Mouse (Mus musculus) CH12.LX (cell line): Measurements from ENCODE around the gene Top3a. TPM values are rescaled to one million over a fixed set of nuclear protein-coding genes. Genes with fewer than 3 reads are reported as not detected.

Experiments
- DNase-seq: peaks from one replicate; pipeline ENCODE4 v3.0.0-alpha.2; 2013; ENCODE audit errors: extremely low read depth
- H3K27ac ChIP-seq: 2 replicates; pipeline ENCODE4 v1.5.1; 2012; ENCODE audit warnings: low read depth, mild to moderate bottlenecking, control low read depth, moderate library complexity; ENCODE audit not compliant: insufficient read depth
- H3K27me3 ChIP-seq: replicated peaks from 2 replicates; pipeline ENCODE3; 2012; ENCODE audit warnings: inconsistent platforms
- H3K36me3 ChIP-seq, 2 experiments: replicated peaks in 1 of 2; 2 replicates each; pipeline versions ENCODE3 to v1.6.1; 2012; ENCODE audit warnings: inconsistent platforms in 1 of 2, low read length in 1 of 2, mild to moderate bottlenecking in 1 of 2, mixed read lengths in 1 of 2, moderate library complexity in 1 of 2; ENCODE audit not compliant: control insufficient read depth in 1 of 2, insufficient read depth in 1 of 2
- H3K4me1 ChIP-seq, 2 experiments: 2 replicates each; pipeline ENCODE4 v1.6.1; 2012; ENCODE audit warnings: inconsistent platforms in 1 of 2, moderate library complexity in 1 of 2; ENCODE audit not compliant: insufficient read depth in 2 of 2, control insufficient read depth in 1 of 2
- H3K4me2 ChIP-seq: 2 replicates; pipeline ENCODE4 v1.6.1; 2012; ENCODE audit warnings: low read depth, mild to moderate bottlenecking, control low read depth; ENCODE audit not compliant: poor library complexity, insufficient read depth, severe bottlenecking
- H3K4me3 ChIP-seq, 3 experiments: fragments of 150-350 bp in 1 of 3; sonication (generic) in 1 of 3; replicated peaks in 1 of 3; 2 replicates each; pipeline versions ENCODE3 to v1.5.1; 2011 to 2012; ENCODE audit warnings: low read depth in 2 of 3, low read length in 2 of 3, mild to moderate bottlenecking in 2 of 3, moderate library complexity in 2 of 3, control low read depth in 1 of 3, improper control_type of control experiment in 1 of 3, inconsistent platforms in 1 of 3, mixed read lengths in 1 of 3; ENCODE audit not compliant: poor library complexity in 1 of 3
- H3K79me2 ChIP-seq: replicated peaks from 2 replicates; pipeline ENCODE4 v1.6.1; 2012; ENCODE audit warnings: mild to moderate bottlenecking, moderate library complexity; ENCODE audit not compliant: control insufficient read depth, poor library complexity, insufficient read depth, severe bottlenecking; ENCODE audit errors: extremely low read depth
- H3K9ac ChIP-seq: 2 replicates; pipeline ENCODE4 v1.6.1; 2012; ENCODE audit warnings: low read depth, mild to moderate bottlenecking, control low read depth, moderate library complexity; ENCODE audit not compliant: insufficient read depth
- H3K9me3 ChIP-seq: replicated peaks from 2 replicates; pipeline ENCODE3; 2012; ENCODE audit warnings: low read length, inconsistent platforms, mixed read lengths
- CHD1 ChIP-seq: IDR thresholded peaks from 2 replicates; pipeline ENCODE4 v1.6.1; 2012; ENCODE audit warnings: low read depth, low read length, improper control_type of control experiment, inconsistent platforms
- E2F4 ChIP-seq: IDR thresholded peaks from 2 replicates; pipeline ENCODE4 v1.6.1; 2011; ENCODE audit warnings: low read depth, low read length, improper control_type of control experiment; ENCODE audit not compliant: insufficient replicate concordance
- EP300 ChIP-seq: IDR thresholded peaks from 2 replicates; pipeline ENCODE4 v1.6.1; 2011; ENCODE audit warnings: low read length, improper control_type of control experiment
- ETS1 ChIP-seq: conservative IDR thresholded peaks from 2 replicates; pipeline ENCODE4 v1.6.1; 2012; ENCODE audit warnings: low read depth, mild to moderate bottlenecking, inconsistent platforms, low read length, improper control_type of control experiment, moderate library complexity
- GABPA ChIP-seq: IDR thresholded peaks from 2 replicates; pipeline ENCODE4 v1.6.1; 2012; ENCODE audit warnings: low read depth, low read length, improper control_type of control experiment, inconsistent platforms; ENCODE audit not compliant: insufficient replicate concordance
- JUN ChIP-seq: IDR thresholded peaks from 2 replicates; pipeline ENCODE4 v1.6.1; 2011; ENCODE audit warnings: low read depth, mild to moderate bottlenecking, low read length, improper control_type of control experiment, moderate library complexity; ENCODE audit not compliant: insufficient read depth
- JUND ChIP-seq: conservative IDR thresholded peaks from 2 replicates; pipeline ENCODE4 v1.6.1; 2011; ENCODE audit warnings: low read depth, low read length, improper control_type of control experiment
- KAT2A ChIP-seq: IDR thresholded peaks from 2 replicates; pipeline ENCODE4 v1.6.1; 2012; ENCODE audit warnings: low read length, improper control_type of control experiment, inconsistent platforms; ENCODE audit not compliant: insufficient replicate concordance
- MAZ ChIP-seq: IDR thresholded peaks from 2 replicates; pipeline ENCODE4 v1.6.1; 2012; ENCODE audit warnings: low read depth, mild to moderate bottlenecking, inconsistent platforms, low read length, improper control_type of control experiment, moderate library complexity
- MYC ChIP-seq: IDR thresholded peaks from 2 replicates; pipeline ENCODE4 v1.6.1; 2011; ENCODE audit warnings: low read depth, mild to moderate bottlenecking, improper control_type of control experiment, low read length
- POLR2A ChIP-seq: IDR thresholded peaks from 2 replicates; pipeline ENCODE4 v1.6.1; 2011; ENCODE audit warnings: low read depth, mild to moderate bottlenecking, improper control_type of control experiment, low read length
- POLR2AphosphoS2 ChIP-seq: IDR thresholded peaks from 2 replicates; pipeline ENCODE4 v1.6.1; 2011; ENCODE audit warnings: low read depth, low read length, improper control_type of control experiment
- RAD21 ChIP-seq: IDR thresholded peaks from 2 replicates; pipeline ENCODE4 v1.6.1; 2011; ENCODE audit warnings: low read depth, mild to moderate bottlenecking, low read length, improper control_type of control experiment, moderate library complexity
- RCOR1 ChIP-seq: conservative IDR thresholded peaks from 2 replicates; pipeline ENCODE4 v1.6.1; 2012; ENCODE audit warnings: low read depth, mild to moderate bottlenecking, inconsistent platforms, low read length, improper control_type of control experiment
- SIN3A ChIP-seq: IDR thresholded peaks from 2 replicates; pipeline ENCODE4 v1.6.1; 2012; ENCODE audit warnings: low read length, improper control_type of control experiment, inconsistent platforms
- TBP ChIP-seq: conservative IDR thresholded peaks from 2 replicates; pipeline ENCODE4 v1.6.1; 2011; ENCODE audit warnings: low read depth, low read length, improper control_type of control experiment
- TCF12 ChIP-seq: IDR thresholded peaks from 2 replicates; pipeline ENCODE4 v1.6.1; 2014; ENCODE audit warnings: low read depth, mild to moderate bottlenecking, inconsistent platforms, low read length, improper control_type of control experiment
- dilution Hi-C: fragments of 300-500 bp; cut with MboI; formaldehyde crosslinking; loops from 2 replicates; pipeline ENCODE4 v1.14.3; 2020; ENCODE audit warnings: low sequenced_read_pairs; ENCODE audit not compliant: extremely low pct_unique_long_range_greater_than_20kb, extremely low pct_ligation_motif_present
- in situ Hi-C: fragments of 300-500 bp; cut with MboI; formaldehyde crosslinking; loops from 3 replicates; pipeline ENCODE4 v1.14.3; 2019; ENCODE audit warnings: low sequenced_read_pairs, low pct_ligation_motif_present, low pct_unique_long_range_greater_than_20kb, mixed read lengths
- polyA plus RNA-seq: library from polyadenylated mRNA; unstranded; fragments of >175 nt; gene quantifications from 2 replicates; pipeline ENCODE4 v1.2.1, GENCODE M21; 2012; ENCODE audit warnings: low read depth; ENCODE audit not compliant: insufficient read length
- total RNA-seq, 2 experiments: library from RNA; depleted of rRNA; stranded (reverse); fragments of 300-350 nt in 1 of 2; fragments of >200 nt in 1 of 2; gene quantifications; 2 replicates each; pipeline ENCODE4 v1.2.3; 2012 to 2014

Gene Top3a
- total and polyA plus RNA-seq, 3 experiments: 19.6 to 43.7 (median 28.8) TPM

- Histone ChIP-seq H3K4me3 (no peak overlapping the region), H3K9ac (no peak overlapping the region), H3K27ac (no peak overlapping the region), H3K36me3 (peaks cover 55 to 83% of the 10 kb centered on the region in 2 experiments), H3K4me2 (no peak overlapping the region), H3K9me3 (no peaks in the 10 kb centered on the region), H3K4me1 (peaks cover 12 to 34% of the 10 kb centered on the region in 2 experiments), H3K79me2 (no peaks in the 10 kb centered on the region), H3K27me3 (no peaks in the 10 kb centered on the region)
- TF ChIP-seq E2F4 (no peak), RAD21 (no peak), SIN3A (no peak), MAZ (no peak)
- in situ Hi-C loops (no loop called here), dilution Hi-C loops (no loop called here)
- no peak for DNase-seq
Observed at GRCm38 (mm10) chr11:60706696-60707480, 70.3 kb downstream of the Top3a start.

- dilution Hi-C loops: no loop called here
- TF ChIP-seq RCOR1 (no peak), KAT2A (no peak), EP300 (no peak), TBP (no peak), JUN (no peak), MAZ (no peak), CHD1 (no peak), ETS1 (no peak), POLR2AphosphoS2 (no peak), POLR2A (no peak)
- DNase-seq: no peak
- H3K27me3 ChIP-seq: no peaks in the 10 kb centered on the region
- H3K4me1 ChIP-seq: peaks cover 16 to 38% of the 10 kb centered on the region in 2 experiments
- H3K9me3 ChIP-seq: no peaks in the 10 kb centered on the region
- no peak overlapping the region for H3K27ac ChIP-seq
- in situ Hi-C loops: no loop called here
- H3K36me3 ChIP-seq: peaks cover 47 to 75% of the 10 kb centered on the region in 2 experiments
- H3K4me2 ChIP-seq: no peak overlapping the region
- no peak overlapping the region for H3K4me3 ChIP-seq
- no peaks in the 10 kb centered on the region for H3K79me2 ChIP-seq
- no peak overlapping the region for H3K9ac ChIP-seq
Observed at GRCm38 (mm10) chr11:60706076-60706475, 71.1 kb downstream of the Top3a start.

GRCm38 (mm10) chr11:60705255-60705654 is 71.9 kb downstream of the Top3a start:
- DNase-seq: no peak
- dilution Hi-C loops (no loop called here), in situ Hi-C loops (no loop called here)
- Histone ChIP-seq H3K9me3 (no peaks in the 10 kb centered on the region), H3K79me2 (no peaks in the 10 kb centered on the region), H3K9ac (no peak overlapping the region), H3K4me1 (peaks cover 16 to 46% of the 10 kb centered on the region in 2 experiments), H3K36me3 (peaks cover 41 to 67% of the 10 kb centered on the region in 2 experiments), H3K4me3 (no peak overlapping the region), H3K27me3 (peaks cover 2% of the 10 kb centered on the region), H3K4me2 (no peak overlapping the region), H3K27ac (no peak overlapping the region)
- TF ChIP-seq MYC (no peak), JUND (no peak), TCF12 (no peak), GABPA (no peak), SIN3A (no peak)
